Mouse (Mus musculus) hindbrain, embryonic 16.5 days (tissue): ENCODE data around the gene Cdk5r1. TPM values are rescaled to one million over a fixed set of nuclear protein-coding genes. Genes with fewer than 3 reads are reported as not detected.

Source experiments
- ATAC-seq: fragments of 200-750 bp; cut with Nextera tagmentation; 2 replicates; pipeline ENCODE4 v1.8.0; 2017; ENCODE audit warnings: moderate TSS enrichment, moderate library complexity
- H3K27ac ChIP-seq: fragments of 300-500 bp; sonication (generic); 2 replicates; pipeline ENCODE4 v1.5.1; 2014; ENCODE audit warnings: low read depth, mild to moderate bottlenecking, control low read depth, low read length, moderate library complexity
- H3K27me3 ChIP-seq: fragments of 300-500 bp; sonication (generic); replicated peaks from 2 replicates; pipeline ENCODE4 v1.6.1; 2014; ENCODE audit warnings: low read length; ENCODE audit not compliant: control insufficient read depth, insufficient read depth
- H3K36me3 ChIP-seq: fragments of 300-500 bp; sonication (generic); 2 replicates; pipeline ENCODE4 v1.6.1; 2014; ENCODE audit warnings: mild to moderate bottlenecking, low read length, moderate library complexity, mixed read lengths; ENCODE audit not compliant: control insufficient read depth, insufficient read depth
- H3K4me1 ChIP-seq: fragments of 300-500 bp; sonication (generic); 2 replicates; pipeline ENCODE4 v1.6.1; 2014; ENCODE audit warnings: low read depth, low read length; ENCODE audit not compliant: control insufficient read depth, insufficient read depth
- H3K4me2 ChIP-seq: fragments of 300-500 bp; sonication (generic); 2 replicates; pipeline ENCODE4 v1.6.1; 2014; ENCODE audit warnings: mild to moderate bottlenecking, low read length, control low read depth, moderate library complexity
- H3K4me3 ChIP-seq: fragments of 300-500 bp; sonication (generic); 2 replicates; pipeline ENCODE4 v1.5.1; 2014; ENCODE audit warnings: mild to moderate bottlenecking, low read length, control low read depth, moderate library complexity
- H3K9ac ChIP-seq: fragments of 300-500 bp; sonication (generic); 2 replicates; pipeline ENCODE4 v1.6.1; 2014; ENCODE audit warnings: low read depth, mild to moderate bottlenecking, control low read depth, low read length, moderate library complexity
- H3K9me3 ChIP-seq: fragments of 300-500 bp; sonication (generic); 2 replicates; pipeline ENCODE4 v1.6.1; 2014; ENCODE audit warnings: mild to moderate bottlenecking, low read length, moderate library complexity; ENCODE audit not compliant: control insufficient read depth
- WGBS: fragments of 180-500 bp; shearing (Covaris S2); extraction: QIAGEN DNeasy Blood & Tissue Kit; methylation state at CpG from one replicate; pipeline ENCODE4 v1.1.7; 2014; 5-methylcytosine and 5-hydroxymethylcytosine counted together
- polyA plus RNA-seq: library from polyadenylated mRNA; unstranded; fragments of >200 nt; fragmentation: Nextera tagmentation; extraction: Ambion mirVana; gene quantifications from 2 replicates; pipeline ENCODE4 v1.2.1, GENCODE M21; 2015

The Cdk5r1 gene
- polyA plus RNA-seq, 1 experiment from 2014 or later, result 77.3 TPM

GRCm38 (mm10) chr11:80479425-80479824 is 2.6 kb downstream of the Cdk5r1 start:
- Histone ChIP-seq H3K4me2 (peak overlapping the region; percentile 86), H3K9ac (peak overlapping the region; percentile 92), H3K36me3 (no peaks in the 10 kb centered on the region), H3K4me1 (peaks cover 36% of the 10 kb centered on the region), H3K27ac (peak overlapping the region; percentile 98), H3K9me3 (no peaks in the 10 kb centered on the region), H3K27me3 (no peaks in the 10 kb centered on the region), H3K4me3 (peak overlapping the region; percentile 90)
- ATAC-seq, result no peak
- WGBS, result 33% methylated on average over 5 of the region's 5 CpGs

GRCm38 (mm10) chr11:80479906-80480866 is 3.4 kb downstream of the Cdk5r1 start:
- Histone ChIP-seq H3K4me3 (peak overlapping the region; percentile 90), H3K4me2 (peak overlapping the region; percentile 86), H3K36me3 (no peaks in the 10 kb centered on the region), H3K27ac (peak overlapping the region; percentile 98), H3K9me3 (no peaks in the 10 kb centered on the region), H3K9ac (peak overlapping the region; percentile 92), H3K4me1 (peaks cover 41% of the 10 kb centered on the region), H3K27me3 (no peaks in the 10 kb centered on the region)
- 34% methylated on average over 31 of the region's 31 CpGs for WGBS
- no peak for ATAC-seq

GRCm38 (mm10) chr11:80481409-80482050 is 4.7 kb downstream of the Cdk5r1 start:
- Histone ChIP-seq H3K9me3 (no peaks in the 10 kb centered on the region), H3K27ac (peak overlapping the region; percentile 65), H3K27me3 (no peaks in the 10 kb centered on the region), H3K4me3 (peak overlapping the region; percentile 90), H3K4me1 (peaks cover 42% of the 10 kb centered on the region), H3K4me2 (peak overlapping the region; percentile 86), H3K36me3 (no peaks in the 10 kb centered on the region), H3K9ac (peak overlapping the region; percentile 57)
- 52% methylated on average over 13 of the region's 13 CpGs for WGBS
- ATAC-seq, result no peak

GRCm38 (mm10) chr11:80482347-80482746 is 5.5 kb downstream of the Cdk5r1 start:
- Histone ChIP-seq H3K36me3 (no peaks in the 10 kb centered on the region), H3K9ac (peak overlapping the region; percentile 20), H3K27ac (no peak overlapping the region), H3K4me1 (peaks cover 42% of the 10 kb centered on the region), H3K9me3 (no peaks in the 10 kb centered on the region), H3K4me2 (peak overlapping the region; percentile 86), H3K4me3 (peak overlapping the region; percentile 14), H3K27me3 (no peaks in the 10 kb centered on the region)
- ATAC-seq, result no peak
- 68% methylated on average over 10 of the region's 10 CpGs for WGBS

- Histone ChIP-seq H3K27me3 (no peaks in the 10 kb centered on the region), H3K4me2 (peak overlapping the region; percentile 86), H3K9me3 (no peaks in the 10 kb centered on the region), H3K27ac (0 out of 2 replicates have a peak overlapping the region, but pooled peaks have one; percentile 79), H3K9ac (peak overlapping the region; percentile 63), H3K4me1 (peaks cover 42% of the 10 kb centered on the region), H3K36me3 (no peaks in the 10 kb centered on the region), H3K4me3 (no peak overlapping the region)
- WGBS, result 59% methylated on average over 7 of the region's 7 CpGs
- ATAC-seq, result no peak
Measured at GRCm38 (mm10) chr11:80482921-80483320, 6.1 kb downstream of the Cdk5r1 start.

- Histone ChIP-seq H3K36me3 (no peaks in the 10 kb centered on the region), H3K27ac (peak overlapping the region; percentile 79), H3K4me2 (peak overlapping the region; percentile 86), H3K4me1 (peaks cover 47% of the 10 kb centered on the region), H3K4me3 (peak overlapping the region; percentile 18; the same call in 1 of the 2 replicates), H3K9me3 (no peaks in the 10 kb centered on the region), H3K9ac (peak overlapping the region; percentile 63), H3K27me3 (no peaks in the 10 kb centered on the region)
- ATAC-seq, result no peak; the same call in 1 of the 2 replicates
- 71% methylated on average over 6 of the region's 6 CpGs for WGBS
Measured at GRCm38 (mm10) chr11:80483536-80484067, 6.8 kb downstream of the Cdk5r1 start.

GRCm38 (mm10) chr11:80484191-80484791 is 7.5 kb downstream of the Cdk5r1 start:
- peak; percentile 88 for ATAC-seq
- WGBS, result 15% methylated on average over 12 of the region's 12 CpGs
- Histone ChIP-seq H3K27ac (peak overlapping the region; percentile 79), H3K4me1 (peaks cover 53% of the 10 kb centered on the region), H3K4me2 (peak overlapping the region; percentile 86), H3K36me3 (no peaks in the 10 kb centered on the region), H3K9ac (peak overlapping the region; percentile 63), H3K9me3 (no peaks in the 10 kb centered on the region), H3K27me3 (no peaks in the 10 kb centered on the region), H3K4me3 (peak overlapping the region; percentile 18; the same call in 1 of the 2 replicates)

GRCm38 (mm10) chr11:80485120-80485551 is 8.3 kb downstream of the Cdk5r1 start:
- H3K4me3 ChIP-seq, result no peak overlapping the region
- peak overlapping the region; percentile 79; the same call in 1 of the 2 replicates for H3K27ac ChIP-seq
- peaks cover 60% of the 10 kb centered on the region for H3K4me1 ChIP-seq
- H3K9ac ChIP-seq, result no peak overlapping the region
- WGBS, result 69% methylated on average over 9 of the region's 9 CpGs
- H3K4me2 ChIP-seq, result no peak overlapping the region
- no peaks in the 10 kb centered on the region for H3K9me3 ChIP-seq
- ATAC-seq, result no peak
- H3K36me3 ChIP-seq, result no peaks in the 10 kb centered on the region
- no peaks in the 10 kb centered on the region for H3K27me3 ChIP-seq
